Mouse (Mus musculus) right cerebral cortex, postnatal 14 days (tissue): ENCODE data around the gene Ppcs.
A peak's percentile ranks its signal among the peaks of the same experiment; 100 is the strongest.

Source experiments
- DNase-seq: peaks from one replicate; pipeline ENCODE4 v3.0.0; 2022

Gene Ppcs

GRCm38 (mm10) chr4:119417270-119417669, 5.0 kb downstream of the Ppcs start:
- DNase-seq: no peak

- peak; percentile 96 for DNase-seq
Measured at GRCm38 (mm10) chr4:119415072-119415753, 7.0 kb downstream of the Ppcs start, which contains the start of gene Ccdc30. Gene Ccdc30 (minus strand): TSS chr4:119415521.

- DNase-seq: peak; percentile 19
Measured at GRCm38 (mm10) chr4:119412791-119413190, 9.4 kb downstream of the Ppcs start.

DNA sequence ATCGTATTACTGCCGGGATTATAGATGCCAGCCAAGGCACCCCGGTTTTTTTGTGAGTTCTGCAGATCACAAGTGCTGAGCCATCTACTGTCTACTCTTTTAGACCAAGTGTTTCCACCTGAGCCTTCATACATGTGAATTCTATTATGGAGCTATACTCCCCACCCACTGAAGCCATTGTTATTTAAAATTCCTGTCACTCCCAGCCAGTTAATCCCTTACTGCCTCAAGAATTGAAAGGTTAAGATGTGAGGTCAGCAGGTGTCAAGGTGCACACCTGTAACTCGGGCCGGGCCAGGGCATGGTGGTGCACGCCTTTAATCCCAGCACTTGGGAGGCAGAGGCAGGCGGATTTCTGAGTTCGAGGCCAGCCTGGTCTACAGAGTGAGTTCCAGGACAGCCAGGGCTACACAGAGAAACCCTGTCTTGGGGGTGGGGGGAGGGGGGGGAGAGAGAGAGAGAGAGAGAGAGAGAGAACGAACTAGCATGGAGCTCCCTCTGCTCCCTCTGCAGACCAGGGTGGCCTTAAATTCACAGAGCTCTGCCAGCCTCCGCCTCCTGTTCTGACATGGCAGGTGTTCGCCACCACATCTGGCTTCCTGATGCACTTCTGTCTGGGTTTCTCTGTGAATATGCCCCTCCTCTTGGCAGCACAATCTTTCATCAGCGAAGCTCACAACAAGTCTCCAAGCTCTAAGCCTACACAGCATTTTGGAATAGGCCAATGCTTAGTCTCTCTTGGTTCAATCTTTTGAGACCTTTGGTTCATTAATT, 10.2 kb downstream of the Ppcs start:
- no peak for DNase-seq

DNA sequence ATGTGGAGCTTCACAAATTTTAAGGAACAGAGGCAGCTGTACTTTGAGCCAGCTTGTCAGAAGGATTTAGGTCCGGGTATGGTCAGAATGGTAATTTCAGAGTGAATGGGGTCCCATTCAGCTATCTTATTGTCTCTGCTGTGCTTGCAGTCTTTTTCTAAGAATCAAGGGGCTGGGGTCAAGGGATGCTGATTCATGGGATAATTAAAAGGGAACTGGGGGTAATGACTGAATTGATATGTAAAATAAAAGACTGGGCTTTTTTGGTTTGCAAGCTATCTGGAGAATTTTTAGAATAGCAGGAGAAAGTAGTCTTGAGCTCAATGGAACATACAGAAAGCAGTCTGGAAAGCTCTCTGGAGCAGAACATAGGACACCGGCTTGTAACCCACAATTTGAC, 18.8 kb downstream of the Ppcs start:
- DNase-seq: no peak

GRCm38 (mm10) chr4:119400896-119401295, 21.3 kb downstream of the Ppcs start:
- no peak for DNase-seq

- no peak for DNase-seq
Measured at GRCm38 (mm10) chr4:119398751-119399150, 23.5 kb downstream of the Ppcs start.

- DNase-seq: peak; percentile 28
Measured at GRCm38 (mm10) chr4:119390369-119390768, 31.9 kb downstream of the Ppcs start.

DNA sequence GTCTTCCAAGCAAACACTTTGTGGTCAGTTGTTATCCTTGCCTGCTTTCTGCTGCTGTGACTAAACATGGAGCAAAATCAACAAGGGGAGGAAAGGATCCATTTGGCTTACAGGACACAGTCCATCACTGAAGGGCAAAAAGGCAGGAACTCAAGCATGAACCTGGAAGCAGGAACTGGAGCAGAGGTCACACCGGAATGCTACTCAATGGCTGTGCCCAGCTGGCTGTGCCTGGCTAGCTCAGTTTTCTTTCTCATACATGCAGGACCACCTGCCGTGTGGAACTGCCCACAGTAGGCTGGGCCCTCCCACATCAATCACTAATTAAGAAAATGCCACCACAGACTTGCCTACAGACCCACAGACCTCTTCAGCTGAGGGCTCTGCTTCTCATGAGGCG, 33.0 kb downstream of the Ppcs start:
- DNase-seq: no peak

GRCm38 (mm10) chr4:119381471-119382190, 40.6 kb downstream of the Ppcs start:
- DNase-seq: no peak

- no peak for DNase-seq
Measured at GRCm38 (mm10) chr4:119369460-119369859, 52.8 kb downstream of the Ppcs start.
